Mouse (Mus musculus): ENCODE data around the gene Iqub.

Iqub gene

GRCm38 (mm10) chr6:24514552-24515284 lies at the start of gene Iqub:
Gene Iqub (minus strand): TSS chr6:24515067.
- no peak for DNase-seq (ENCODE audit: low read depth, low spot score)

DNA sequence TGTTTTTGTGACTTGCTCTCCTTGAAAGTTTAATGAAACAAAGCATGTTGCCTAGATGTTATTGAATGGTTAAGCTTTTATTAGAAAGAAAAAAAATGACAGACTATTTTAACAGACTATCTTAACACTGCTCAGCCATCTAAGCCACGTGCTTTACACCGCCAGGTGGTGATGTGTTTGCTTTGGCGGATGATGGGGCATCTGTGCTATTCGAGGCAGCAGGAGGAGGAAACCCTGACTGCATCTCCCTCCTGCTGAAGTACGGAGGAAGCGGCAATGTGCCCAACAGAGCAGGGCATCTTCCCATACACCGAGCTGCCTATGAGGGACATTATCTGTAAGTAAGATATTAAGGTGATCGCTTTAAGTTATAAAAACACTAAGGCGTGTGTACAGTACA lies 49.2 kb upstream of the Iqub start:
- DNase-seq (ENCODE audit: low read depth, low spot score) = no peak

- no peak for DNase-seq (ENCODE audit: low read depth, low spot score)
These were observed 40.6 kb upstream of the Iqub start for GRCm38 (mm10) chr6:24555488-24555887.

DNA sequence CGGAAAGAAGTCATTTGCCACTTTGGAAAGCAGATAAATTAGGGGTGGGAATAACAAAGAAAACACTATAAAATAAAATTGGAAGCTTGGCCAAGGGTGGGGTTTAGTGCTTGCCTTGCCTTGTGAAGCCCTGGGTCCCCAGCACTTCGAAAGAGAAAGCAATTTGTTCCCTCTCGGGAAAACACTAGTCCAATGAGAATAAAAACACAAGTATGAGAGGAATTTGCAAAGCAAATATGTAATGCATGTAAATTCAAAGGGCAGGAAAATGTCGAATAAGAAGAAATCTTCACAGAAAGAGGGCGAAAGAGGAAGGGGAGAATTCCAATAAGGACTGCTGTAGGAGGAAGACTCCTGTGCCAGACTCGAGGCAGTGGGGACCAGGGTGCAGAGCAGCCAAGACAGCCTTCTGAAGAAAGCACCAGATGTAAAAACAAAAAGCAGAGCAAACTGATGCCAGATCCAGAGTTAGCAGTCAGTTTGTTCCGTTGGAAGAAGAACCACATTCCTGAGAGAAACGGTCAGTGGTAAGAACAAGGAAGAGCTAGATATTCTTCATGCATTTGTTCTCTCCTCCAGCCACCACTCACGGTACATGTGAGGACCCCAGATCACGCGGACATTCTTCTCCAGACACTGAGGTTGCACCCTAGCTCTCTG lies 39.7 kb upstream of the Iqub start:
- DNase-seq (ENCODE audit: low read depth, low spot score) = no peak

DNA sequence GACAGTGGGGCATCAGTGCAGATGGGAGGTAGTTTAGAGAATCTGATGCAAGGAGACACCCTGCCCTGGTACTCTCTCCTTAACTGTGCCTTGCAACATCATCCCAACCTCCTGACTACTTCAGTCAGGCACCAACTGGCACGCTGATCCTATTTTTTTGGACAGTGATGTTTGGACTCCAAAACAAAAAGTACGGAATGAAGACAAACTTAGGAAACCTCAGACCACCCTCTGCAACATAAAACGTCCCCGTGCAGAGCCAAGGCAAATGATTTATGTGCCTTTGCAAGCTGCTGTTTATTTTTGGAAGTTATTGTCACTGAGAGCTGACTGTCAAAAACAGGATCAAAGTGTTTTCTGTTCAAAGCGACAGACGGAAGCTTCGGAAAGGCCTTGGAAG lies 37.2 kb upstream of the Iqub start:
- no peak for DNase-seq (ENCODE audit: low read depth, low spot score)

- no peak for DNase-seq (ENCODE audit: low read depth, low spot score)
These were observed 34.9 kb upstream of the Iqub start for GRCm38 (mm10) chr6:24549801-24550200.

- no peak for DNase-seq (ENCODE audit: low read depth, low spot score)
These were observed 32.0 kb upstream of the Iqub start for GRCm38 (mm10) chr6:24546716-24547420.

DNA sequence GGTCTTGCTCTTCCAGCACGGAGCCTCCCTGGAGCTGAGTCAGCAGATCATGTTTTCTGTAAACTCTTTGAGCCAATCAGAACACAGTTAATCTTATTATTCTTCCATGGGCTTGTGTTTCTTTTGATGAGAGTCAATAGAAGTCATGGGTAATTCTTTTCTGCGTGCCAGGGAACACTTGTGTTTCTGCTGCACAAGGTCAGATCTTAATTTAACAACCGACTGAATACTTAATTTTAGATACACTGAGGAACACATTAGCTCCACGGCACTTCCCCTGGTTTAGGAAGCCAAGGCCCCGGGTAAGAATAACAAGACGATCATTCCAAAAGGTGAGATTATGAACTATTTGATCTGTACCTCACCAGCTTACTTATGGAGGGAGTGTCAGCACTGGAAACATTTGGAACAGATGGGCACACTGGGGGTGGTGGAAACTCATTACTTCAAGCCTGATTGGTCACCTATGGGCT lies 28.3 kb upstream of the Iqub start:
- no peak for DNase-seq (ENCODE audit: low read depth, low spot score)

DNA sequence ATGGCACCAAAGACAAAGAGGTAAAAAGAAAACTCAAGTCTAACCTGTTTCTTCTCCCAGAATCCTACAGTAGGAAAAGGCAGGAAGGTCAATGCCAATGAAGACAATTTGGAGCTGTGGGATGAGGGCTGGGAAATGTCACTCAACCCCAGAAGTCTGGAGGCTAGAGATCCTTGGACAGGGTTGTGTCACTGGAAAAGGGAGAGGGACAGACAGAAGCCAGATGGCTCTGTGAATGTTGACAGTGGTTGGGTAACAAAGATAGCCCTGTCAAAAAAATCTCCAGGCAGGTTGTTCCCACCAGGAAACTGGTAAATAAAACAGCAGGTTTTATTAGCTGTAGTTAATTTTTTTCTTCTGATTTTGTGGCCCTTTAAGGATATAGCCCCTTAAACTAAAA lies 27.5 kb upstream of the Iqub start:
- no peak for DNase-seq (ENCODE audit: low read depth, low spot score)

DNA sequence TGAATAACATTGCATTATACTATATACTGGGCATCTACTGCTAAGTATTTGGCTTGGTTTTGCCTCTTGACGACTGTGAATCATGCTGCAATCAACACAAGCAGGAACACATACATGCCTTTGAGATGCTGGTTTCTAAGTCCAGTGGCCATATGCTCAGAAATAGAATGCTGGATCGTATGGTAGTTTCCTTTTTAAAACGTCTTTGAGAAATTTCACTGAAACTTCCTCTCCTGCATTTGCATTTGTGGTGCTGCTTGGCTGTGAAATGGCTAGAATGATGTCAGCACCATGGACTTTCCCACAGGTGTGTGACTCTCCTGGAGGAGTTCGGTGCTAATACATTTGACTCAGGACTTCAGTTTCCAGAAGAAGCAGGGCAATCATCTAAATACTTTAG lies 25.2 kb upstream of the Iqub start:
- no peak for DNase-seq (ENCODE audit: low read depth, low spot score)

- DNase-seq (ENCODE audit: low read depth, low spot score) = no peak
These were observed 23.6 kb upstream of the Iqub start for GRCm38 (mm10) chr6:24538435-24538834.

- DNase-seq (ENCODE audit: low read depth, low spot score) = no peak
These were observed 17.9 kb upstream of the Iqub start for GRCm38 (mm10) chr6:24532804-24533203.

GRCm38 (mm10) chr6:24530711-24531420 lies 16.0 kb upstream of the Iqub start:
- DNase-seq (ENCODE audit: low read depth, low spot score) = no peak

GRCm38 (mm10) chr6:24530166-24530565 lies 15.3 kb upstream of the Iqub start:
- DNase-seq (ENCODE audit: low read depth, low spot score) = no peak

- DNase-seq (ENCODE audit: low read depth, low spot score) = no peak
These were observed 13.1 kb upstream of the Iqub start, which contains the start of gene Asb15 for GRCm38 (mm10) chr6:24528064-24528243. Gene Asb15 (plus strand): TSS chr6:24528144.

DNA sequence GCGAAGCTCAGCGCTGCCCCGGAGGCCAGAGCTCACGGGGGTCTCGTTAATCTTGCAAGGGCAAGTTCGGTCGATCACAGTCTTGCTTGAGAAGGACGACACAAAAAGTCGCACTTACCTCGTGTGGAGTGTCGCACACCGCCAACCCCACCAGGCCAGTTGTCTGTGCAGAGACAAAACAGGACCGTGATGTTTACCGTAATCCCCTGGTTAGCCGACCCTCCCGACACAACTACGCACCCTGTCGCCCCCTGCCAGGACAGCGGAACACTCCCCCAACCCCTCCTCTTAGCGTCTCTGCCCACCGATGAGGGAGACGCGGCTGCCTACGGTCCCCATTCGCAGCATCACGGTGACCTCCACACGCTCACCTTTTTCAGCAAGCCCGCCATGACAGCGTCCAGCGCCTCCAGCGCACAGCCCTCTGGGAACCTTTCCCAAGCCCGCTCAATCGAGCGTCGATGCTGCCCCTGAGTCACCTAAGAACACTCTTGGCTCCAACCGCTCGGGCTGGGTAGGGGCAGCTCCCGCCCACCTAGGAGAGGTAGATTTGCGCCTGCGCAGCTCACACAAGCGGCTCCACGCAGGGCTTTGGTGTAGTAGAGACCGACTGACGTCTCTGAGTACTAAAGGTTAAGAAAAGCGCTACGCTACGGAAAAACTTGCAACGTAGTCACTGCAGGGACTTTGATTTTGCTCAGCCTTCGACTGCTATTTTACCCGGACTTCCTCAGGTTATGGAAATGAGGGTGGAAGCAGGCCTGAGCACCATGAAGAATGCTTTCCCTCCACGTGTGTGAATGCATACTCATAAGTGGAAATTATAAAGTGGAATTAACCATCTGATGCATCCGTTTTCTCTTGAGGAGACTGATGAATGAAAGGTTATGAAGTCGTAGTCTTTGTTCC lies 12.5 kb upstream of the Iqub start, which contains the start of gene Ndufa5:
Ndufa5 (minus strand) TSS at position 859 of the 909 bp plus-strand sequence.
- DNase-seq (ENCODE audit: low read depth, low spot score) = peak; percentile 87

GRCm38 (mm10) chr6:24525705-24526104 lies 10.8 kb upstream of the Iqub start:
- no peak for DNase-seq (ENCODE audit: low read depth, low spot score)

DNA sequence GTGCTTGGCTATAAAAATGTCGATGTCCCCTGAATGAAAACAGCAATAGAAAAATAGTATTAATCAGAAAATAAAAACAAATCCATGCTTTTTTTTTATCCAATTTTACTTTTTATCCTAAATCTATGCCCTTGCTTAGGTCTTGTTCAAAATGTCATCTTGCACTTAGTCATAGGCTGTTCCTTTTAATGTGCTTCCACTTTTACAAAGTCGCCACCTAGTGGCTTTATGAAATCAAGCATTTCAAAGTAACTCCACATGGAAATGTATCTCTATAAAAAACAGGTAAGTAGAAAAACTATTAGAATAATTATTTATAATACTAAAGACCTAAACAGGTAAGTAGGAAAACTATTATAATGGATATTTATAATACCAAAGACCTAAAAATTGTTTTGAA lies 1.3 kb upstream of the Iqub start:
- DNase-seq (ENCODE audit: low read depth, low spot score) = no peak

- no peak for DNase-seq (ENCODE audit: low read depth, low spot score)
These were observed 10.7 kb downstream of the Iqub start for GRCm38 (mm10) chr6:24504141-24504540.

- DNase-seq (ENCODE audit: low read depth, low spot score) = no peak
These were observed 24.5 kb downstream of the Iqub start for GRCm38 (mm10) chr6:24490341-24490740.

- DNase-seq (ENCODE audit: low read depth, low spot score) = no peak
These were observed 28.3 kb downstream of the Iqub start for GRCm38 (mm10) chr6:24486530-24486929.
